Mouse (Mus musculus) gastrocnemius, postnatal 36 days (tissue): ENCODE data around the gene Spats2. TPM values are rescaled to one million over a fixed set of nuclear protein-coding genes. Genes with fewer than 3 reads are reported as not detected.
A peak's percentile ranks its signal among the peaks of the same experiment; 100 is the strongest.
"Not testable (repeated sequence)": the region's sequence is repeated elsewhere in the genome, so short reads cannot be mapped to it uniquely, and the experiment has no call there.

Experiments used
- DNase-seq, 2 experiments: peaks; one replicate each; pipeline ENCODE4 v3.0.0; 2022
- intact Hi-C: fragments of 180-260 bp; cut with DNase I; formaldehyde crosslinking; loops from one replicate; pipeline ENCODE4 v1.15.1; 2025
- total RNA-seq, 2 experiments: library from RNA; stranded (reverse); gene quantifications; 2 replicates each; pipeline ENCODE4 v1.2.3; 2021

Gene Spats2
- total RNA-seq, 2 experiments from 2014 or later, result 3.8 to 3.9 TPM

DNA sequence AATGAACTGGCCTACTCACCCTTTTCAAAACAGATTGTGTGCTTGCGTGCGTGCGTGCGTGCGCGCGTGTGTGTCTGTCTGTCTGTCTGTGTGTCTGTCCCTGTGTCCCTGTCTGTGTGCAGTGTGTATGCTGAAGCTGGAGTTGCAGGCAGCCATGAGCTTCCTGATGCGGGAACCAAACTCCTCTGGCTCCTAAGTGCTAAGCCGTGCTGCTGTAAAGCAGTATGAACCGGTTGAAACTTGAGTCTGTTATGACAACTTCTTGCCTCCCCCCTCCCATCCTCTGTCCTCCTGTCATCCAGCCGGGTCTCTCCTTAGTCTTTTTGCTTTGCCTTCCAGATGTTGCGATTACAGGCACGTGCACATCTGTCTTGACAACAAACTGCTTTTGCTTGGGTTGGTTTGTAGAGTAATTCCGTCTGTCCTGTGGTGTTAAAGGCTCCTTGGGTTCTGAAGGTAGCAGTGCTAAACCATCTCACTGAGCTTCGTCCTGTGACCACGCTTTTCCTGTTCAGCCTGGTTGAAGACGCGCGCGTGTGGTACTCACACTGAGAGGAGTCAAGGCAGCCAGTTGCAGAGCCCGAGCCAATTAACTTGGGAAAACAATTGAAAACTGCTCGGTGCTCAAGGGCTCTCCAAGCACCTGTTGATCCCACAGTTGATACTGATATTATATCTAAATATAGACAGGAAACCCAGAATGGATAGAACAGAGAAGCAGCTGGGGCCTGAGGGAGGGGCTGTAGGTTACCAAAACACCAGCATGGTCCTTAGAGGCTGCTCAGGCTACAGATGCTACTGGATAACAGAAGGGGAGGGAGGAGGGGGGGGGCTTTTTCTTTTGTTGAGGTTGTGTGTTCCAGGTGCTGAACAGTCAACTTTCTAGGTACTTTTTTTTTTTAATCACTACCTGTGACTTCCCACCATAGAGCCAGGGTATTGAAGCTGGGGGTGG lies 4.5 kb downstream of the Spats2 start:
- no peak for DNase-seq
- intact Hi-C loops, result no loop called here

- DNase-seq, result no peak
- intact Hi-C loops, result no loop called here
Observed at GRCm38 (mm10) chr15:99138389-99138788, 12.7 kb downstream of the Spats2 start.

DNA sequence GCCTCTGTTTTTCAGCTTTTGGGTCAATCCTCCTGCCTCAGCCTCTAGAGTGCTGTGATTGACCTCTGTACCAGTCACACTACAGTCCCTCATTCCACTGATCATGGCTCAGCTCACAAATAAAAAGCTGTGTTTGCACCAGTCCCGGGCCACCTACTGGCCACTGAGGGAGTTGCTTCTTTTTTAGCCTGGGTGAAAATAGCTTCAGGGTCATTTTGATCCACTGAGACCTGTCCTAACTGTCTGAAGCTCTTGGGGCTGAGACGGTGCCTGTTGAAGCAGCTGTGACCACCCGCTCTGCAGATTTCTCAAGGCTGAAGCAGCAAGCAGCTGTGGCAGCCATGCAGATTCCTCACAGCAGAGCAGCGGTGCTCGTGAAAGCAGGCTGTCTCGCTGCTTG lies 14.0 kb downstream of the Spats2 start:
- intact Hi-C loops, result loop anchor here (5.0 kb wide), 1 partner anchor 48 kb away; no protein-coding TSS in a partner anchor

DNA sequence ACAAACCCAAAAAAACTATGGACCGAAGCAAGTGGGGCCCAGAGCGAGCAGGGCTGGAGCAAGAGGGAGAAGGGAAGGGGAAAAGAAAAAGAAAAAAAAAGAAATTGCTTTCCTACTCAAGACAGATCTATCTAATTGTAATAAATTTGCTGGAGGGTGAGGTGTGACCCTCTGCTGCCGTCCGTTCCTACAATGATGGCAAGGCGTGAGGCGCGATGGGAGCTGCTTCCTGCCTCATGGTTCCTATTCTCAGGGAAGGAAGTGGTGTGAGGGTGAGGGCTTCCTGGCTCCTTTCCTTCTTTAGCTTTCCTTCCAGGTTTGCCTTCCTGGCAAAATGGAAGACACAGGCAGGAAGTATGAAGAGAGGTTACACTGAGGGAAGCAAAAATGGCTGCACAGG lies 24.8 kb downstream of the Spats2 start:
- intact Hi-C loops, result no loop called here
- DNase-seq, result no peak

More for the DNA sequence above, 14.0 kb downstream of the Spats2 start:
- DNase-seq, result peak; percentile 9 to 27

GRCm38 (mm10) chr15:99151324-99151723 lies 25.6 kb downstream of the Spats2 start:
- no peak for DNase-seq
- intact Hi-C loops, result no loop called here

DNA sequence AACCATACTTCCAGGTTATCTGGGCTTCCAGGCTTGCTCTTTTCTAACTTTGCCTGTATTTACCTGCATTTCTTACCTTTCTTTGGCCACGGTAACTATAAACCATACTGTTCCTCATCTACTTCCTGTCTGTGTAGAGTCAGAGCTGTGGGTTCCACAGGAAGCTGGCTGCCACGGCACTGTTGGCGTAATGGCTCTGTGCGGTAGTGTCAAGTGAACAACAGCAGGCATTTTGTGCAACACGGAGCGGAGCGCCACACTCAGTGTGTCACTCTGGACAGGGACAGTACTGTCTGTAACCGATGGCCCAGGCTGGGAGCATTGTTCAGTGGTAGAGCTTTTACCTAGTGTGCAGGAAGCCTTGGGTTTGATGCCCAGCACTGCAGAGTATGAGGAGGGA lies 27.8 kb downstream of the Spats2 start:
- no peak for DNase-seq
- intact Hi-C loops, result no loop called here

- DNase-seq, intact Hi-C loops: not testable (repeated sequence)
Observed at GRCm38 (mm10) chr15:99154515-99154914, 28.8 kb downstream of the Spats2 start.

DNA sequence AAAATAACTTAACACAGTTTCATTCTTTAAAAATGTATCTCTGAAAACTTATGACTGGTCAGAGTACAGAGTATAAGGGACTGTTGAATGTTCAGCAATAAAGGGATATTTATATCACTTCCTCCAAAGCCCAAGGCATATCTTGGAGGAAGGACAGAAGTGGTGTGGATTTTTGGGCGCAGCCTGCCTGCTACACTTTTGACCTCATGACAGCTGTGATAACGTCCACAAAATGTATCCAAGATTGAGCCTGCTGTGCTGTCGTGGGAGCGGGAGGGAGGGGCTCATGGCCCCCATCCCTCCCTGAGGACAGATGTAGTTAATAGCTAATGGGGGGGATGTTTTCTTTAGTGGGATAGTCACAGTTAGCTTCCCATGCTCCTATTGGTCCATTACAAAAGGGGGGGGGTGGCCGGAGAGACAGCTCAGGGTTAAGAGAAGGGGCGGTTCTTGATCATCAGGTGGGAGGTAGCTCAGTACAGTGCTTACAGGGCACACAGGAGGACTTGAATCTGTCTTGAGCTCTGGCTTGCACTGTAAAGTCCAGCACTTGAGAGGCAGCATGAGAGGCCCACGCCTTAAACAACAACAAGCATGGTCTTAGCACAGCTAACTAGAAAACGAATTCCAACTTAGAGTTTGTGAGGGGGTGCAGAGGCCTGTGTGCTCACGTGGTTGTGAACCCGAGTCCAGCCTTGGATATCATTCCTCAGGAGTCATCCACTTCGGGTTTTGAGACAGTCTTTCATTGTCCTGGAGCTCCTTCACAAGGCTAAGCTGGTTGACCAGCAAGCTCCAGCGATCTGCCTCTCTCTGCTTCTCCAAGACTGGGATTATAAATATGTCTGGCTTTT lies 38.0 kb downstream of the Spats2 start:
- intact Hi-C loops, result no loop called here

DNA sequence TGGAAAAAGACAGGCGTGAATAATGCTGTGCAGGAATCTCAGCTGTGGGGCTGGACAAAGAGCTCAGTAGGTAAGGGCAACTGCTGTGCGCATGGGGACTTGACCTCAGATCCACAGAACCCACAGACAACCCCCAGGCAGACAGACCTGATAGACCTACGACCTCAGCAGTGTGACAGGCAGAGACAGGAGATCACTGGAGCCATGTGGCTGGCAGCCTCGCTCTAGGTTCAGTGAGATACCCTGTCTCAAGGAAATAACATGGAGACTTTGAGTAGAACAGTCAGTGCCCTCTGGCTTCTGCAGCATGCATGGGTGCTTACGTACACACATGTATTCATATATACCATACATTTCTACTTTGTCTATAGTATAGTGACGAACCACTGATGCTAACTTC lies 46.4 kb downstream of the Spats2 start:
- DNase-seq, result no peak
- intact Hi-C loops, result no loop called here

More for the DNA sequence above, 38.0 kb downstream of the Spats2 start:
- no peak for DNase-seq

- intact Hi-C loops, result no loop called here
- DNase-seq, result no peak
Observed at GRCm38 (mm10) chr15:99179639-99180038, 53.9 kb downstream of the Spats2 start.

- intact Hi-C loops, result no loop called here
- no peak for DNase-seq
Observed at GRCm38 (mm10) chr15:99184217-99184914, 58.6 kb downstream of the Spats2 start.

- intact Hi-C loops, result no loop called here
- DNase-seq, result no peak
Observed at GRCm38 (mm10) chr15:99194358-99194757, 68.6 kb downstream of the Spats2 start.

- intact Hi-C loops, result loop anchor here (5.0 kb wide), 1 partner anchor 148 kb away; no protein-coding TSS in a partner anchor
Observed at GRCm38 (mm10) chr15:99195043-99195442, 69.3 kb downstream of the Spats2 start.

DNA sequence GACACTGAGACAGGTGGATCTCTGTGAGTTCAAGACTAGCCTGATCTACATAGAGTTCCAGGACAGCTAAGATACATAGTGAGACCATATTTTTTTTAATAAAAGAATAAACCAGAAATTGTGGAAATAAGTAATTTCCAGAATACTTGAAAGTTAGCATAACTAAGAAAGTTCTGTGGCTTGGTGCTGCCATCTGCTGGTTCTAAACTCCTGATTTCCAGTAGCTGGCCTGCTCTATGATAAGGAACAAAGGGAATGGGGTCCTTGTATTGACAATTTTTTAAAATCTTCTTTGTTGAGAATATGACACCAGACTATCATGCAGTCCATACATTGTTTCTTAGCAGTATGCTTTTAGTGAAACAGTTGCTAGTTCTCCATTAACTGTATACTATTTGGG lies 73.0 kb downstream of the Spats2 start:
- intact Hi-C loops, result loop anchor here (5.0 kb wide), 1 partner anchor 151 kb away; no protein-coding TSS in a partner anchor
- DNase-seq, result no peak

More at GRCm38 (mm10) chr15:99195043-99195442, 69.3 kb downstream of the Spats2 start:
- no peak for DNase-seq

GRCm38 (mm10) chr15:99205959-99206358 lies 80.2 kb downstream of the Spats2 start:
- no peak for DNase-seq
- intact Hi-C loops, result no loop called here

DNA sequence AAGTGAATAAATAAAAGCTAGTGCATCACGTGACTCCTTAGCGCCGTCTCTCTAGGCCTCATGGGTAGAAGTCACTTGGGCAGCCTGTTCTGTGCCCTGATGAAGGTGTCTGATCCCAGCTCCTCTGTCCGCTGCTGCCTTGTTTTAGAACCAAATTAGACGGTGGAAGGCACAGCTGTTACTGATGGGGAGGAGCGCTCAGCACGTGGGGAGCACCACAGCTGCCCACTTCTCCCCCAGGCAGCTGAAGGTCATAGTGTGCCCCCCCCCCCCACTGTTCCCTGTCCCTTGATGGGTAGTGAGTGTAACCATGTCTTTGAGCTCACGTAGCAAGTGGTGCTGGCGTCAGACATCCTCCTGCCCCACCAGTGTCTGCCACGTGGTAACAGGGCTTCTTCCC lies 87.5 kb downstream of the Spats2 start:
- no peak for DNase-seq
- intact Hi-C loops, result no loop called here

DNA sequence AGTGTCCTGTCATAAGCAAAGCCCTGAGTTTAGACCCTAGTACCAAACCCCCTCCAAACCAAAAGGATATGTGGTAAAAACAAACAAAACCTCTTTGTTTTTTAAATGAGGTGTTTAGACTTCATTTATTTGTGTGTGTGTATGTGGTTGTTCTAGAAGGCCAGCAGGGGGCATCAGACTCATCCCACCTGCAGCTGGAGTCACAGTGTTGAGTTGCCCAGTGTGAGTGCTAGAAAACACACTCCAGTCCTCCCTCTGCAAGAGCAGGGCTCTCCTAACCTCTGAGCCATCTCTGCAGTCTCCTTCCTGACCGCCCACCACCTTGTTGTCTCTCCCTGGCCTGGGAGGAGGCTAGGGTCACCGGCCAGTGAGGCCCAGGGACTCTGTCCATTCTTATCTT lies 89.2 kb downstream of the Spats2 start:
- intact Hi-C loops, result loop anchor here (2.0 kb wide), 1 partner anchor 50 kb away; no protein-coding TSS in a partner anchor
- DNase-seq, result no peak

GRCm38 (mm10) chr15:99215741-99216463 lies 90.2 kb downstream of the Spats2 start:
- intact Hi-C loops, result loop anchor here (2.0 kb wide), 1 partner anchor 49 kb away; no protein-coding TSS in a partner anchor
- DNase-seq, result no peak

GRCm38 (mm10) chr15:99217630-99218029 lies 91.9 kb downstream of the Spats2 start:
- no peak for DNase-seq
- intact Hi-C loops, result no loop called here
